Mouse (Mus musculus): ENCODE results near the gene Slc19a1. TPM values are rescaled to one million over a fixed set of nuclear protein-coding genes. Genes with fewer than 3 reads are reported as not detected.

Gene Slc19a1
- polyA plus RNA-seq, 1 experiment from 2014 or later: 45.1 TPM

- Histone ChIP-seq H3K27ac (ENCODE audit: low read depth, low read length) (no peak overlapping the region), H3K9ac (ENCODE audit: low read depth, low read length) (no peak overlapping the region), H3K9me3 (ENCODE audit: control insufficient read depth, low read length) (no peaks in the 10 kb centered on the region), H3K4me1 (ENCODE audit: control insufficient read depth, insufficient read depth, low read depth, low read length) (peaks cover 12% of the 10 kb centered on the region), H3K4me2 (ENCODE audit: low read length) (no peak overlapping the region), H3K27me3 (replicated peaks; ENCODE audit: control insufficient read depth, insufficient read depth, low read length) (no peaks in the 10 kb centered on the region; the same call in 1 of the 2 replicates), H3K36me3 (ENCODE audit: control insufficient read depth, insufficient read depth, low read length) (no peaks in the 10 kb centered on the region), H3K4me3 (ENCODE audit: low read length) (no peak overlapping the region)
- no peak for ATAC-seq
- 91% methylated on average over 4 of the region's 4 CpGs for WGBS
These were observed 2.3 kb upstream of the Slc19a1 start for GRCm38 (mm10) chr10:77029761-77030160.

- Histone ChIP-seq H3K9me3 (ENCODE audit: control insufficient read depth, low read length) (no peaks in the 10 kb centered on the region), H3K4me1 (ENCODE audit: control insufficient read depth, insufficient read depth, low read depth, low read length) (peaks cover 13% of the 10 kb centered on the region), H3K4me3 (ENCODE audit: low read length) (no peak overlapping the region), H3K27me3 (replicated peaks; ENCODE audit: control insufficient read depth, insufficient read depth, low read length) (no peaks in the 10 kb centered on the region; the same call in 1 of the 2 replicates), H3K9ac (ENCODE audit: low read depth, low read length) (no peak overlapping the region), H3K27ac (ENCODE audit: low read depth, low read length) (no peak overlapping the region), H3K36me3 (ENCODE audit: control insufficient read depth, insufficient read depth, low read length) (no peaks in the 10 kb centered on the region), H3K4me2 (ENCODE audit: low read length) (no peak overlapping the region)
- ATAC-seq: no peak
- 92% methylated on average over 5 of the region's 5 CpGs for WGBS
These were observed 1.4 kb upstream of the Slc19a1 start for GRCm38 (mm10) chr10:77030666-77031065.

GRCm38 (mm10) chr10:77032591-77033322 lies 716 bp downstream of the Slc19a1 start:
- peaks cover 13% of the 10 kb centered on the region for H3K4me1 ChIP-seq (ENCODE audit: control insufficient read depth, insufficient read depth, low read depth, low read length)
- WGBS: under 1% methylated on average over 48 of the region's 49 CpGs
- no peaks in the 10 kb centered on the region for H3K27me3 ChIP-seq (replicated peaks; ENCODE audit: control insufficient read depth, insufficient read depth, low read length)
- peak overlapping the region; percentile 74 for H3K27ac ChIP-seq (ENCODE audit: low read depth, low read length)
- peak overlapping the region; percentile 84 for H3K4me2 ChIP-seq (ENCODE audit: low read length)
- H3K36me3 ChIP-seq (ENCODE audit: control insufficient read depth, insufficient read depth, low read length): no peaks in the 10 kb centered on the region
- H3K9ac ChIP-seq (ENCODE audit: low read depth, low read length): peak overlapping the region; percentile 65
- peak; percentile 96 for ATAC-seq
- no peaks in the 10 kb centered on the region for H3K9me3 ChIP-seq (ENCODE audit: control insufficient read depth, low read length)
- peak overlapping the region; percentile 66 for H3K4me3 ChIP-seq (ENCODE audit: low read length)

- peak overlapping the region; percentile 65 for H3K9ac ChIP-seq (ENCODE audit: low read depth, low read length)
- peak; percentile 83 for ATAC-seq
- peaks cover 13% of the 10 kb centered on the region for H3K4me1 ChIP-seq (ENCODE audit: control insufficient read depth, insufficient read depth, low read depth, low read length)
- peaks cover 2% of the 10 kb centered on the region for H3K36me3 ChIP-seq (ENCODE audit: control insufficient read depth, insufficient read depth, low read length)
- H3K9me3 ChIP-seq (ENCODE audit: control insufficient read depth, low read length): no peaks in the 10 kb centered on the region
- H3K4me3 ChIP-seq (ENCODE audit: low read length): peak overlapping the region; percentile 66
- no peaks in the 10 kb centered on the region for H3K27me3 ChIP-seq (replicated peaks; ENCODE audit: control insufficient read depth, insufficient read depth, low read length)
- H3K27ac ChIP-seq (ENCODE audit: low read depth, low read length): peak overlapping the region; percentile 74
- peak overlapping the region; percentile 84 for H3K4me2 ChIP-seq (ENCODE audit: low read length)
- under 1% methylated on average over 30 of the region's 30 CpGs for WGBS
These were observed 1.4 kb downstream of the Slc19a1 start for GRCm38 (mm10) chr10:77033323-77034025.

GRCm38 (mm10) chr10:77035487-77035886 lies 3.4 kb downstream of the Slc19a1 start:
- Histone ChIP-seq H3K27ac (ENCODE audit: low read depth, low read length) (no peak overlapping the region), H3K9me3 (ENCODE audit: control insufficient read depth, low read length) (no peaks in the 10 kb centered on the region), H3K36me3 (ENCODE audit: control insufficient read depth, insufficient read depth, low read length) (peaks cover 11% of the 10 kb centered on the region), H3K4me1 (ENCODE audit: control insufficient read depth, insufficient read depth, low read depth, low read length) (peaks cover 13% of the 10 kb centered on the region), H3K9ac (ENCODE audit: low read depth, low read length) (no peak overlapping the region), H3K27me3 (replicated peaks; ENCODE audit: control insufficient read depth, insufficient read depth, low read length) (no peaks in the 10 kb centered on the region), H3K4me2 (ENCODE audit: low read length) (no peak overlapping the region), H3K4me3 (ENCODE audit: low read length) (no peak overlapping the region)
- ATAC-seq: no peak
- 85% methylated on average over 6 of the region's 6 CpGs for WGBS

- Histone ChIP-seq H3K27me3 (replicated peaks; ENCODE audit: control insufficient read depth, insufficient read depth, low read length) (no peaks in the 10 kb centered on the region), H3K9ac (ENCODE audit: low read depth, low read length) (no peak overlapping the region), H3K36me3 (ENCODE audit: control insufficient read depth, insufficient read depth, low read length) (peaks cover 29% of the 10 kb centered on the region), H3K9me3 (ENCODE audit: control insufficient read depth, low read length) (no peaks in the 10 kb centered on the region), H3K27ac (ENCODE audit: low read depth, low read length) (no peak overlapping the region), H3K4me1 (ENCODE audit: control insufficient read depth, insufficient read depth, low read depth, low read length) (peaks cover 12% of the 10 kb centered on the region), H3K4me2 (ENCODE audit: low read length) (no peak overlapping the region), H3K4me3 (ENCODE audit: low read length) (no peak overlapping the region)
- no peak for ATAC-seq
- 87% methylated on average over 8 of the region's 8 CpGs for whole genome bisulfite sequencing
These were observed 6.6 kb downstream of the Slc19a1 start for GRCm38 (mm10) chr10:77038579-77039174.

- Histone ChIP-seq H3K4me3 (ENCODE audit: low read length) (no peak overlapping the region), H3K4me2 (ENCODE audit: low read length) (no peak overlapping the region), H3K27me3 (replicated peaks; ENCODE audit: control insufficient read depth, insufficient read depth, low read length) (no peaks in the 10 kb centered on the region), H3K9me3 (ENCODE audit: control insufficient read depth, low read length) (no peaks in the 10 kb centered on the region), H3K36me3 (ENCODE audit: control insufficient read depth, insufficient read depth, low read length) (peaks cover 32% of the 10 kb centered on the region), H3K27ac (ENCODE audit: low read depth, low read length) (no peak overlapping the region), H3K9ac (ENCODE audit: low read depth, low read length) (no peak overlapping the region), H3K4me1 (ENCODE audit: control insufficient read depth, insufficient read depth, low read depth, low read length) (no peaks in the 10 kb centered on the region)
- 82% methylated on average over 4 of the region's 4 CpGs for whole genome bisulfite sequencing
- no peak for ATAC-seq
These were observed 16.2 kb downstream of the Slc19a1 start for GRCm38 (mm10) chr10:77048196-77048595.

GRCm38 (mm10) chr10:77048606-77049005 lies 16.6 kb downstream of the Slc19a1 start:
- H3K4me3 ChIP-seq (ENCODE audit: low read length): no peak overlapping the region
- H3K9me3 ChIP-seq (ENCODE audit: control insufficient read depth, low read length): no peaks in the 10 kb centered on the region
- 89% methylated on average over 3 of the region's 3 CpGs for WGBS
- H3K4me1 ChIP-seq (ENCODE audit: control insufficient read depth, insufficient read depth, low read depth, low read length): no peaks in the 10 kb centered on the region
- H3K36me3 ChIP-seq (ENCODE audit: control insufficient read depth, insufficient read depth, low read length): peaks cover 30% of the 10 kb centered on the region
- no peak for ATAC-seq
- no peaks in the 10 kb centered on the region for H3K27me3 ChIP-seq (replicated peaks; ENCODE audit: control insufficient read depth, insufficient read depth, low read length)
- H3K9ac ChIP-seq (ENCODE audit: low read depth, low read length): no peak overlapping the region
- H3K27ac ChIP-seq (ENCODE audit: low read depth, low read length): no peak overlapping the region
- no peak overlapping the region for H3K4me2 ChIP-seq (ENCODE audit: low read length)

- Histone ChIP-seq H3K9me3 (ENCODE audit: control insufficient read depth, low read length) (no peaks in the 10 kb centered on the region), H3K36me3 (ENCODE audit: control insufficient read depth, insufficient read depth, low read length) (no peaks in the 10 kb centered on the region), H3K9ac (ENCODE audit: low read depth, low read length) (no peak overlapping the region), H3K4me3 (ENCODE audit: low read length) (no peak overlapping the region), H3K4me2 (ENCODE audit: low read length) (no peak overlapping the region), H3K27ac (ENCODE audit: low read depth, low read length) (no peak overlapping the region), H3K27me3 (replicated peaks; ENCODE audit: control insufficient read depth, insufficient read depth, low read length) (no peaks in the 10 kb centered on the region), H3K4me1 (ENCODE audit: control insufficient read depth, insufficient read depth, low read depth, low read length) (no peaks in the 10 kb centered on the region)
- WGBS: 73% methylated on average over 10 of the region's 10 CpGs
- ATAC-seq: no peak
These were observed 24.7 kb downstream of the Slc19a1 start for GRCm38 (mm10) chr10:77056768-77057167.

All from hindbrain, embryonic 16.5 days (tissue).